Mouse (Mus musculus): ENCODE results near the gene Sf3a2.
"Not testable (repeated sequence)": the region's sequence is repeated elsewhere in the genome, so short reads cannot be mapped to it uniquely, and the experiment has no call there.

The Sf3a2 gene

DNA sequence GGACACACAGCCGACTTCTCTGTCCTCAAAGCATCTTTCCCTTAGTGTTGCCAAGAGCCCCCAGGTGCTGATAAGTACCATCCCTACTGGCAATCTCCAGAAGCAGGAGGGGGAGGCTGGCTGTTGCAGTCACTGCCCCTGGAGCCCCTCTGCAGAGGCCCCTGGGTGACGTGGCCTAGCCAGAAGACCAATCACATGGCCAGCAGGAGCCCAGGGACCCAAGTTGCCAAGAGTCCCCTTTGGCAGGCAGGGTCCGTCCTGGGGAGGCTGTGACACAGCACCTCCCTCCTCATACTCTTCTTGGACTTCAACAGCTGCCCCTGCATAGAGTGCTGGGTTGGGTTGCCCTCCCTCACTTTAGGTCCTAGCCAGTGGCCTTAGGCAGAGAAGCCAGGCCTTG is 5.0 kb downstream of the Sf3a2 start:
- DNase-seq (ENCODE audit: low read depth in 2 of 2, low spot score in 2 of 2), result no peak

GRCm38 (mm10) chr10:80804340-80804739 is 6.3 kb downstream of the Sf3a2 start:
- no peak for DNase-seq (ENCODE audit: low read depth in 2 of 2, low spot score in 2 of 2)

DNA sequence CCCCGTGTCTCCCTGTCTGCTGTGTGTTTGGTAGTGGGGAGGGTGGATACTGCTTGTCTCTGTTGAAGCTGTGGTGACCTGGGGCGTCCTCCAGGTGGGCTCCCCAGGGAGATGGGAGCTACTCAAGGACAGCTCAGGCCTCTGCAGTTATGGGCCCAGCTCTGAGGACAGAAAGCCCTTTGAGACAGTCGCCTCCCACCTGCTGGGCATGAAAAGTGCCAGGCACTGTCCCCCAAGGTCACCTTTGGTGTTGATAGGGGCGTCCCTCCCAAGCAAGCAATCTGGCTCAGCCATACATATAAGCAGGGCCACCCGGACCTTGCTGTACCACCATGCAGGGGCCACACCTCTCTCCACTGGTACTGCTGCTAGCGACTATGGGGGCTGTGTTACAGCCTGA is 6.9 kb downstream of the Sf3a2 start, which contains the start of gene Amh:
Gene Amh (plus strand): TSS at position 328 of the 400 bp plus-strand sequence.
- DNase-seq (ENCODE audit: low read depth in 2 of 2, low spot score in 2 of 2), result no peak

DNA sequence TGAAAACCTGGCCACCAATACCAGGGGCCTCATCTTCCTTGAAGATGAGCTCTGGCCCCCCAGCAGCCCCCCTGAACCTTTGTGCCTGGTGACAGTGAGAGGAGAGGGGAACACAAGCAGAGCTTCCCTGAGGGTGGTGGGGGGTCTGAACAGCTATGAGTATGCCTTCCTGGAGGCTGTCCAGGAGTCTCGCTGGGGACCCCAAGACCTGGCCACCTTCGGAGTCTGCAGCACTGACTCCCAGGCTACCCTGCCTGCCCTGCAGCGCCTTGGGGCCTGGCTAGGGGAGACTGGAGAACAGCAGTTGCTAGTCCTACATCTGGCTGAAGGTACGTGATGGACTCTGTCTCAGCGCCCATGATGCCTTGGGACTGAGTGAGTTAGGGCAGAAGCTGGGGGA is 7.3 kb downstream of the Sf3a2 start:
- no peak for DNase-seq (ENCODE audit: low read depth in 2 of 2, low spot score in 2 of 2)

DNA sequence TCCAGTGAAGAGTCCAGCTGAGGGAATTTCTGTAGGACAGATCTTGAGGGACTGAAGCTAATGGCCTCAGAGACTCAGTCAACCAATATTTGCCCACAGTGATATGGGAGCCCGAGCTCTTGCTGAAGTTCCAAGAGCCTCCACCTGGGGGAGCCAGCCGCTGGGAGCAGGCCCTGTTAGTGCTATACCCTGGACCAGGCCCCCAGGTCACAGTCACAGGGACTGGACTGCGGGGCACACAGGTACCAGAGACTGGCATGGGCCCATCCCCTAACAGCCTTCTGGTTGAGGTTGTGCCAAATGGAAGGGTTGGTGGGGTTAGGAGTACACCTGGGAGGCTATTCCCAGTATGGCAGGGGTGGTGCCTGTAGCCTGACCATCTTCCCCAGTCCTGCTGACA is 7.9 kb downstream of the Sf3a2 start:
- DNase-seq (ENCODE audit: low read depth in 2 of 2, low spot score in 2 of 2), result peak; percentile 63 to 76

DNA sequence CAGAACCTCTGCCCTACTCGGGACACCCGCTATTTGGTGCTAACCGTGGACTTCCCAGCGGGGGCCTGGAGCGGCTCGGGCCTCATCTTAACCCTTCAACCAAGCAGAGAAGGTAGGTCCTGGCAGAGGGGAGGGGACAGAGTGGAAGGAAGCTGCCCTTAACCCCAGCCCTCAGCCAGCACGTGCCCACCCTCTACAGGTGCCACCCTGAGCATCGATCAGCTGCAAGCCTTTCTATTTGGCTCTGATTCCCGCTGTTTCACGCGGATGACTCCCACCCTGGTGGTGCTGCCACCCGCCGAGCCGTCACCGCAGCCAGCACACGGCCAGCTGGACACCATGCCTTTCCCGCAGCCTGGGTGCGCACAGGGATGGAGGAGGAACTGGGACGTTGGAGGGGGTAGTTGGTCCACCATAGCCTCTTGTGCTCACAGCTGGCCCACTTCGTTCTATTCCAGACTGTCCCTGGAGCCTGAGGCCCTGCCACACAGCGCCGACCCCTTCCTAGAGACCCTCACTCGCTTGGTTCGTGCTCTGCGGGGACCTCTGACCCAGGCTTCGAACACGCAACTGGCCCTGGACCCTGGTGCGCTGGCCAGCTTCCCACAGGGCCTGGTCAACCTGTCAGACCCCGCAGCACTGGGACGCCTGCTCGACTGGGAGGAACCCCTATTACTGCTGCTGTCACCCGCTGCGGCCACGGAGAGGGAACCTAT is 8.5 kb downstream of the Sf3a2 start:
- no peak for DNase-seq (ENCODE audit: low read depth in 2 of 2, low spot score in 2 of 2)

GRCm38 (mm10) chr10:80807057-80807627 is 9.1 kb downstream of the Sf3a2 start:
- DNase-seq (ENCODE audit: low read depth in 2 of 2, low spot score in 2 of 2), result peak in 1 of 2 experiments; percentile 25

- DNase-seq (ENCODE audit: low read depth in 2 of 2, low spot score in 2 of 2), result no peak
Measured at GRCm38 (mm10) chr10:80808099-80808984, 10.3 kb downstream of the Sf3a2 start.

- no peak for DNase-seq (ENCODE audit: low read depth in 2 of 2, low spot score in 2 of 2)
Measured at GRCm38 (mm10) chr10:80808985-80809632, 11.1 kb downstream of the Sf3a2 start.

DNA sequence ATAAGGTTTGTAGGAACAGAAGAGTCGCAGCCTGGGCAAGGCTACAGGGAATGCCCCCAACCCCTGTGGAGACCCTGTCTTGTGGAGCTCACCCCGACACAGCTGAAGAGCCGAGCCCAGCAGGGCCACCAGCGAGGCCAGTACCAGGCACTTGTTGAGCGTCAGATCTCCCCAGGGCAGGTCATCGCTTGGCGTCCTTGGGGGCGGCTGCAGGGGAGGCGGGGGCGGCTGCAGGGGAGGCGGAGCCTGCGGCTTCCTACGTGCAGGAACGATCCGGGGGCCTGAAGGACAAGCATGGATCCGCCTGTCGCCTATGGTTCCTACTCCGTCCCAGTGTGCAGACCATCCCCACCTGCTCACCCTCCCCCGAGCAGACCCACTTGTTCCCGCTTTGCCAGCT is 12.1 kb downstream of the Sf3a2 start:
- DNase-seq (ENCODE audit: low read depth in 2 of 2, low spot score in 2 of 2), result no peak

DNA sequence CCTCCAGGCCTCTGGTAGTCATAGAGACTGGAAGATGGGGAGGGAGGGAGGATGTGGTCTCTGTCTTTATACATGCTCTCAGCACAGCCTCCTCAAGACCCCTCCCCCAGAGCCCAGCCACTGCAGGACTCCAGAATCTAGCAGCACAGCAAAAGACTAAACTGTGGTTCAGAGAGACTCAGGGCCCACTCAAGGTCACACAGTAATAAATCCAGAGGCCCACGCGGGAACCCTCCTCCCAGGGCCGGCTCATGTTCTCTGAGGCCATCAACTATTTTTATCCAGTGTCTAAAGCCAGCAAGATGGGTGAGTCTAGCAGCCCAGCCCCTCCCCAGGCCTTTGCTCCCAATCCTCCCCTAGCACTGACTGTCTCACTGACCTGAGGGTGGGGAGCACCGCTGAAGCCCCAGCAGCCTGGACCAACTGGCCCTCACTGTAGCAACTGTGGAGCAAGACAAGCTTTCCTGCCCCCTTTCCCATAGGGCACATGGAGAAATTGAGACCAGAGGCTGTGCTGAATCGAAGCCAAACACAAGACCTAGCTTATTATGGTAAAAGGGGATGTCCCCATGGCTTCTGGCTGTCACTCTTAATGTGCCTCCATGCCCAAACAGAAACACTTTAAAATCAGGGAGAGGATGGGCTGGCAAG is 14.5 kb downstream of the Sf3a2 start:
- no peak for DNase-seq (ENCODE audit: low read depth in 2 of 2, low spot score in 2 of 2)

DNA sequence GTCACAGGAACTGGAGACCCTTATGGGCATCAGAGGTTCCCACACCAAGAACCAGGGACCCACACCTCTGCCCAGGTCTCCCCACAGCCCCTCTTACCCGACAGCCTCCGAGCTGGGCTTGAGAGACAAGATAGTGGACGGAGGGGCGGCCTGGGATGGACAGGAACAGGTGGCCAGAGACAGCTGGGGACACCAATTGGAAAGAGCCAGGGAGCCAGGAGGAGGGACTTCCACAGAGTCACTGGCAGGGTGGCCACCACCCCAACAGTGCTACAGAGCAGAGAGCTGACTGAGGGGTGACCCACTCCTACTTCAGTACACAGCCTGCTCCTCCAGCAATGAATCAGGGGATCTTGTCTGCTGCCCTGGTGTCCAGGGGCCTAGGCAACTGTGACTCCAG is 15.4 kb downstream of the Sf3a2 start, which contains the start of gene Jsrp1:
Gene Jsrp1 (minus strand): TSS at position 133 of the 400 bp plus-strand sequence.
- no peak for DNase-seq (ENCODE audit: low read depth in 2 of 2, low spot score in 2 of 2)

GRCm38 (mm10) chr10:80814800-80815199 is 16.8 kb downstream of the Sf3a2 start:
- DNase-seq (ENCODE audit: low read depth in 2 of 2, low spot score in 2 of 2), result no peak

DNA sequence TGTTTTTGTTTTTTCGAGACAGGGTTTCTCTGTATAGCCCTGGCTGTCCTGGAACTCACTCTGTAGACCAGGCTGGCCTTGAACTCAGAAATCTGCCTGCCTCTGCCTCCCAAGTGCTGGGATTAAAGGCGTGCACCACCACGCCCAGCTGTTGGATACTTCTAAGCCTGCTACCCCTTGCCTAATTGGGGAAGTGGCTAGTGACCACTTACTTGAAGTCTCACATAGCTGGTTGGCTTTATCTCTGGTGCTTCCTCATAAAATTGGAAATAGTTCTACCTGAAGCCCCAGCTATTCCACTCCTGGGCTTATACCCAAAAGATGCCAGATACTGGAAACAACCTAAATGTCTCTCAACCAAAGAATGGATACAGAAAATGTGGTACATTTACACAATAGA is 18.3 kb downstream of the Sf3a2 start:
- not testable (repeated sequence) for DNase-seq (ENCODE audit: low read depth in 2 of 2, low spot score in 2 of 2)

DNA sequence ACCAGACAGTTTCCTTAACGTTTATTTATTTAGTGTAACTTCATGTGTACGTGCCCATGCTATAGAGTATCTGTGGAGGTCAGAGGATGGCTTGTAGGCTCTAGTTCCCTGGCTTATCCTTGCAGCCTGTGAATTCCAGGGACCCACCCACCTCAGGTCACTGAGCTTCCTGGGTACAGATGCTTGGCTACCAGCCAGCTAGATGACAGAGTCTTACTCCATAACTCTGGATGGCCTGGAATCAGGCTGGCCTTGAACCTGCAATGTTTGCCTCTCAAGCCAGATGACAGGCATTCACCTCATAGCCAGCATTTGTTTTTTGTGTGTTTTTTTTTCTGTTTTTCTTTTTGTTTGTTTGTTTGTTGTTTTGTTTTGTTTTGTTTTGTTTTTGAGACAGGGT is 19.2 kb downstream of the Sf3a2 start:
- no peak for DNase-seq (ENCODE audit: low read depth in 2 of 2, low spot score in 2 of 2)

DNA sequence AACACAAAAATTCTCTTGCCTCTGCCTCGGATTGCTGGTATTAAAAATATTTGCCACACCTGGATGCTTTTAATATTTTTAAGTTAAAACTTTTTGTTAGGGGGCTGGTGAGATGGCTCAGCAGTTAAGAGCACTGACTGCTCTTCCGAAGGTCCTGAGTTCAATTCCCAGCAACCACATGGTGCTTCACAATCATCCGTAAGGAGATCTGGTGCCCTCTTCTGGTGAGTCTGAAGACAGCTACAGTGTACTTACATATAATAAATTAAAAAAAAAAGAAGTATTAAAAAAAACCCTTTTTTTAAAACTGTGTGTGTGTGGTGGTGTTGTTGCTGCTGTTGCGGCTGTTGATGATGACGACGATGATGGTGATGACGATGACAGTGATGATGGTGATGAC is 20.0 kb downstream of the Sf3a2 start:
- DNase-seq (ENCODE audit: low read depth in 2 of 2, low spot score in 2 of 2), result not testable (repeated sequence)

GRCm38 (mm10) chr10:80818599-80819281 is 20.7 kb downstream of the Sf3a2 start:
- no peak for DNase-seq (ENCODE audit: low read depth in 2 of 2, low spot score in 2 of 2)

- DNase-seq (ENCODE audit: low read depth in 2 of 2, low spot score in 2 of 2), result no peak
Measured at GRCm38 (mm10) chr10:80819406-80819805, 21.4 kb downstream of the Sf3a2 start.

GRCm38 (mm10) chr10:80821991-80822390 is 24.0 kb downstream of the Sf3a2 start:
- DNase-seq (ENCODE audit: low read depth in 2 of 2, low spot score in 2 of 2), result peak in 1 of 2 experiments; percentile 50

GRCm38 (mm10) chr10:80822528-80822927 is 24.5 kb downstream of the Sf3a2 start:
- DNase-seq (ENCODE audit: low read depth in 2 of 2, low spot score in 2 of 2), result no peak

Data from CD8-positive naive resting alpha-beta T cell, adult 2 months (primary cell).